Mouse (Mus musculus): ENCODE data around the gene Gpatch3.

DNA sequence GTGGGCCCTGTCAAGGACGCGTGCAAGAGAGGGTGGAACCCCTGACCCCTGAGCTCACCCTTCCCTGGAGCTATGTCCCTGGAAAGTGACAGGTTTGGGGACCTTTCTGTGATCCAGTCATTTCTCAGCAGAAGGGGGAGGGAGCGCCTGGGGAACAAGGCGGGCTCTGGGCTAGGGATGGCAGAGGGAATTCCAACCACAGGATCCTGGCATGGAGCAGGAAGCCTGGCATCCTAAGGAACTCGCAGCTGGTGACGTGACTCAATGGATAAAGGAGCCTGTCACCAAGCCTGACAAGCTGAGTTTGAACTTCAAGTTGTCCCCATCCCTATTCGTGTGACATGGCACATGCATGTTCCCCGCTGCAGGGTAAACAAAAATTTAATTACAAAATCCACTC lies 38.5 kb downstream of the Gpatch3 start:
- TF ChIP-seq CTCF (IDR thresholded peaks at IDR 0.05; ENCODE audit: low read depth) = no peak
- TF ChIP-seq EP300 (IDR thresholded peaks at IDR 0.05; ENCODE audit: low read depth) = no peak
